Mouse (Mus musculus): ENCODE results near the gene 4933427D14Rik. TPM values are rescaled to one million over a fixed set of nuclear protein-coding genes. Genes with fewer than 3 reads are reported as not detected.

The 4933427D14Rik gene
- polyA plus RNA-seq, 1 experiment from 2014 or later: 16.3 TPM

GRCm38 (mm10) chr11:72226020-72226791, 18.9 kb upstream of the 4933427D14Rik start:
- in situ Hi-C loops (cut with MboI; ENCODE audit: low pct_unique_long_range_greater_than_20kb): loop anchor here (10.0 kb wide), 1 partner anchor 129 kb away; no protein-coding TSS in a partner anchor
- ChIA-PET POLR2A (no interaction called here), CTCF (interaction anchor here (1.4 kb wide), 1 partner anchor 118 kb away, joined by 3 read pairs; no protein-coding TSS in a partner anchor)
- H3K27me3 ChIP-seq: no peaks in the 10 kb centered on the region
- no peak for DNase-seq (ENCODE audit: low read depth, low spot score)
- ATAC-seq: no peak
- no peak for TF ChIP-seq CTCF (IDR thresholded peaks at IDR 0.05)

DNA sequence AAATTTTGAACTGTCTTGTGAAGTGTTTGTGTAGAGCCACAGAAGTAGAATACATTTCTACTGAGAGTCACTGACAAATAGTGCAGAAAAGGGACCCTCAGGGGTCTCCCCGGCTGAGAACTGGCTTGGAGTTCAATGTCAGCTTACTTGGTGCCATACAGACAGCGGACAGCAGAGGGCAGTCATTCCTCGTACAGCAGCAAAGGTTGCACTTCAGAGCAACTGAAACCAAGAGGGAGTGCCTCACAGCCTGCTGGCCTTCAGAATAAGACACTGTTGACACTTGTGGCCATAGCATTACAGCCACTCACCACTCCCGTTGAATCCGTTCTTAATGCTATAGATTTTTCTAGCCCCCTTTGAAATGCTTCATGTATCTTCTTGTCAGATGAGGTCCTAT, 17.6 kb upstream of the 4933427D14Rik start:
- ATAC-seq (peak; percentile 54), DNase-seq (ENCODE audit: low read depth, low spot score) (no peak)
- TF ChIP-seq CTCF (IDR thresholded peaks at IDR 0.05): peak; percentile 84
- CTCF ChIA-PET: interaction anchor here (1.3 to 1.6 kb wide), 4 partner anchors 11 to 205 kb away, joined by 3 to 5 read pairs (median 4); no protein-coding TSS in a partner anchor
- no peaks in the 10 kb centered on the region for H3K27me3 ChIP-seq
- in situ Hi-C loops (cut with MboI; ENCODE audit: low pct_unique_long_range_greater_than_20kb): loop anchor here (5.0 to 10.0 kb wide), 3 partner anchors 97 to 202 kb away; no protein-coding TSS in a partner anchor
- POLR2A ChIA-PET: no interaction called here

DNA sequence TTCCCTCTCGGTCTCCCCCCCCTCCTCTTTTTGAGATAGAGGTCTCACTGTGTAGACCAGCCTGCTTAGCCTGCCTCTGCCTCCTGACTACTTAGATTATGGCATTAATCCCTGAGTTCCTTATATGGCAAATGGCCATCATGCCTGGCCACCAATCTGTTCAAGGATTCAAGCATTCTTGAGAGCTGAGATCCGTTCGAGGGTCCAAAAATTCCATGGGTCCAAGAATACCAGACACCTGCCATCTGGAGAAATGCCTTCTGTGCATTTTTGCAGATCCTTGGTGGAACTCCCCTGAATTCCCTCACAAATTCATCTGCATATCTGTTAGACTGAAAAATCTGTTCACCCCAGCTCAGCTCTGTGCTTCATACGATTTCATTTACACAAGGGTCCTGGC, 16.2 kb upstream of the 4933427D14Rik start:
- H3K27me3 ChIP-seq: no peaks in the 10 kb centered on the region
- in situ Hi-C loops (cut with MboI; ENCODE audit: low pct_unique_long_range_greater_than_20kb): loop anchor here (5.0 to 10.0 kb wide), 3 partner anchors 99 to 204 kb away; no protein-coding TSS in a partner anchor
- POLR2A ChIA-PET: no interaction called here
- CTCF ChIA-PET: interaction anchor here (0.9 to 1.6 kb wide), 3 partner anchors 12 to 206 kb away, joined by 3 to 5 read pairs (median 4); no protein-coding TSS in a partner anchor
- DNase-seq (ENCODE audit: low read depth, low spot score) (no peak), ATAC-seq (no peak)
- TF ChIP-seq CTCF (IDR thresholded peaks at IDR 0.05): no peak

- no peak for TF ChIP-seq CTCF (IDR thresholded peaks at IDR 0.05)
- ChIA-PET POLR2A (interaction anchor here (1.0 kb wide), 1 partner anchor 24 kb away, joined by 3 read pairs; no protein-coding TSS in a partner anchor), CTCF (interaction anchor here (0.7 to 2.1 kb wide), 12 partner anchors 12 to 630 kb away, joined by 3 to 5 read pairs (median 3); no protein-coding TSS in a partner anchor)
- no peaks in the 10 kb centered on the region for H3K27me3 ChIP-seq
- DNase-seq (ENCODE audit: low read depth, low spot score) (no peak), ATAC-seq (peak; percentile 44)
- in situ Hi-C loops (cut with MboI; ENCODE audit: low pct_unique_long_range_greater_than_20kb): loop anchor here (5.0 to 10.0 kb wide), 3 partner anchors 101 to 206 kb away; no protein-coding TSS in a partner anchor
These were observed 14.0 kb upstream of the 4933427D14Rik start for GRCm38 (mm10) chr11:72221278-72221677.

DNA sequence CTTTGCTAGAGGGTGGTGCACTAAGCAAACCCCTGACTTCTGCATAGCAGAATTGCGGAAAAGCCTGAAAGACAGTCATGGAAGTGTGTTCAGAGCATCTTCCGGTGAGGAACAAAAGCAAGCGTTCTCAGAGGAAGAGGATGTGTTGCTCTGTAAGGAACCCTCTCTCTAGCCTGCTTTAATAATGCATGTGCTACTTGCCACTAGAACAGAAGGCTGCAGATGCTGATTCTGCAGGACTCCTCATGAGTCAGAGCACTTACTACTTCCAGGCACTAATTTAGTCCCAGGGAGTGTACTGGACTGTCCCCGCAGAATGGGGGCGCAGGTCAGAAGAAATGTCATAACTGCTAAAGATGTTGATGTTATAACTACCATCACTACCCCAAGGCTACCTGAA, 9.9 kb upstream of the 4933427D14Rik start:
- no peak for ATAC-seq
- CTCF ChIA-PET: no interaction called here
- TF ChIP-seq CTCF (IDR thresholded peaks at IDR 0.05): no peak
- in situ Hi-C loops (cut with MboI; ENCODE audit: low pct_unique_long_range_greater_than_20kb): loop anchor here (10.0 kb wide), 1 partner anchor 348 kb away; no protein-coding TSS in a partner anchor
- no peaks in the 10 kb centered on the region for H3K27me3 ChIP-seq
- POLR2A ChIA-PET: no interaction called here
- DNase-seq (ENCODE audit: low read depth, low spot score): no peak

DNA sequence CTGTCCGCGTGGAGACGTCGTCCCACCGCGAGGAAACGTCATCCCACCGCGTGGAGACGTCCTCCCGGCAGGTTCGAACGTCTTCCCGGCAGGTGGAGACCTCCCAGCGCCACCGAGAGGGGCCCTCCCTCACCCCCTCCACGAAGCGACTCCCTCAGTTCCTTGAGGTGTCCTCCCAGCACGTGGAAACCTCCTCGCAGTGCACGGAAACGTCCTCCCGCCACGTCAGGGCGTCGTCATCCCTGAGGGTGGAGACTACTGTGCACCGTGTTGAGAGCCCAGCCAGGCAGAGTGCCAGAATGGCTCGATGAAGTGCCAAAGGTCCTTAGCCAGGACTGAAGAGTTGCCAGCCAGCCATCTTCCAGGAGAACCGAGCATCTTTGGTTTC, 8.1 kb upstream of the 4933427D14Rik start, which contains the start of gene Med31:
Gene Med31, minus strand, starts transcription at position 183 of the 388 bp plus-strand sequence.
- in situ Hi-C loops (cut with MboI; ENCODE audit: low pct_unique_long_range_greater_than_20kb): loop anchor here (10.0 kb wide), 1 partner anchor 349 kb away; no protein-coding TSS in a partner anchor
- ChIA-PET CTCF (no interaction called here), POLR2A (no interaction called here)
- H3K27me3 ChIP-seq: no peaks in the 10 kb centered on the region
- DNase-seq (ENCODE audit: low read depth, low spot score) (no peak), ATAC-seq (peak; percentile 77)
- no peak for TF ChIP-seq CTCF (IDR thresholded peaks at IDR 0.05)

DNA sequence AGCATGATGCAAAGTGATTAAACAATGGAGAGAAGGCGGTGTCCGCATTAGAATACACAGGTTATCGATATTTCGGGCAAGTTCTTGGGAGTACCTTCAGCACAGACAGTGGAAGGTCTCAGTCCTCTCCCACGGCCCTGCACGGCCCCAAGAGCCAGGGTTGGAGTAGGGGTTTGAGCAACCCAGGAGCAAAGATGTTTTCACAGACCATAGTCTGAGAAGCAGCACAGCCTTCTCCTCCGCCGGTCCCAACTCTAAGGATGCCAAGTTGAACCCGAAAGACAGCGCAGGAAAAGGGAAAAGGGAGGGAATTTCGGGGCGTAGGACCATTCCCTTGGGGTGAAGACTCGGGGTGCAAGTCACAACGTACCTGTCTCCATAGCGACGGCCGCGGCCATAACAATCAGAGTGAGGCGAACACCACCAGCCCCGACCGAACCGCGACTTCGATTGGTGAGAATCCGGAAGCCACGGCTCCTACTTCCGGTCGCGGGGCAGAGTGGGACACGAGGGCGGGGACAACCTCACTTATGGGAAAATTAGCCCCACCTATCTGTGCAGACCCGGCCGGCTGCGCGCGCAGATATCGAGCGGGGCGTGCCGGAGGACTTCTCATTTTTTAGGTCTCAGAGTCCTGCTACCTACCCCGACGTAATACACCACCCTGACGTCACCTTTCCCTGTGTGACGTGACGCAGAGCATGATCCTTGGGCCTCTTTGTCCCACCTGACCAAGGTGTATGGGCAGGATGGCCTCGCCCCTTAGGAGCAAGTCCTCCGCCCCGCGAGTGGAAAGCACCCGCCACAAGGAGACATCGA, 7.5 kb upstream of the 4933427D14Rik start:
- peak; percentile 97 for ATAC-seq
- no peak for TF ChIP-seq CTCF (IDR thresholded peaks at IDR 0.05)
- ChIA-PET POLR2A (interaction anchor here (1.3 kb wide), 1 partner anchor 153 kb away, joined by 3 read pairs; no protein-coding TSS in a partner anchor), CTCF (interaction anchor here (1.8 kb wide), 1 partner anchor 162 kb away, joined by 7 read pairs; no protein-coding TSS in a partner anchor)
- in situ Hi-C loops (cut with MboI; ENCODE audit: low pct_unique_long_range_greater_than_20kb): loop anchor here (10.0 kb wide), 1 partner anchor 350 kb away; no protein-coding TSS in a partner anchor
- no peaks in the 10 kb centered on the region for H3K27me3 ChIP-seq
- peak; percentile 64 for DNase-seq (ENCODE audit: low read depth, low spot score)

- no peak for TF ChIP-seq CTCF (IDR thresholded peaks at IDR 0.05)
- CTCF ChIA-PET: interaction anchor here (1.1 to 1.6 kb wide), 3 partner anchors 13 to 44 kb away, joined by 3 to 4 read pairs (median 3); no protein-coding TSS in a partner anchor
- POLR2A ChIA-PET: interaction anchor here (0.5 to 1.4 kb wide), 4 partner anchors 9 to 600 kb away, joined by 3 to 5 read pairs (median 4); no protein-coding TSS in a partner anchor
- ATAC-seq (no peak), DNase-seq (ENCODE audit: low read depth, low spot score) (no peak)
- in situ Hi-C loops (cut with MboI; ENCODE audit: low pct_unique_long_range_greater_than_20kb): loop anchor here (5.0 kb wide), 1 partner anchor 156 kb away; no protein-coding TSS in a partner anchor
- no peaks in the 10 kb centered on the region for H3K27me3 ChIP-seq
These were observed 647 bp upstream of the 4933427D14Rik start for GRCm38 (mm10) chr11:72207834-72208377.

- no peaks in the 10 kb centered on the region for H3K27me3 ChIP-seq
- in situ Hi-C loops (cut with MboI; ENCODE audit: low pct_unique_long_range_greater_than_20kb): loop anchor here (5.0 kb wide), 1 partner anchor 154 kb away; no protein-coding TSS in a partner anchor
- ChIA-PET POLR2A (interaction anchor here (1.4 kb wide), 1 partner anchor 12 kb away, joined by 3 read pairs; no protein-coding TSS in a partner anchor), CTCF (interaction anchor here (1.3 to 2.2 kb wide), 3 partner anchors 20 to 154 kb away, joined by 3 to 9 read pairs (median 3); no protein-coding TSS in a partner anchor)
- peak; percentile 67 for ATAC-seq
- no peak for DNase-seq (ENCODE audit: low read depth, low spot score)
- TF ChIP-seq CTCF (IDR thresholded peaks at IDR 0.05): no peak
These were observed 687 bp downstream of the 4933427D14Rik start, which contains the start of gene Gm43951 for GRCm38 (mm10) chr11:72206341-72207203. Gene Gm43951 (minus strand): TSS chr11:72206840.
